8 mouse cellular contexts compared by ENCODE assay signal in genomic region chr12:32378528-32379295, GRCm38 (mm10). TPM values are rescaled to one million over a fixed set of nuclear protein-coding genes. Genes with fewer than 3 reads are reported as not detected.
DNase-seq lines count a peak whose midpoint lies in the region; ATAC-seq and TF ChIP-seq lines count a peak whose summit lies in the region.

Gene Ccdc71l, plus strand, starts transcription at chr12:32378704.

- peak; percentile 40 to 66; a peak in 1 of 4 replicates for TF ChIP-seq POLR2A in MEL (IDR thresholded peaks at IDR 0.05; ENCODE audit: control insufficient read depth in 1 of 2, insufficient read depth in 1 of 2, low read depth in 1 of 2, low read length in 2 of 2, poor library complexity in 1 of 2)

- no peaks in the 10 kb centered on the region for H3K27me3 ChIP-seq in MEL (ENCODE audit: control insufficient read depth in 1 of 2, insufficient read depth in 2 of 2, low read length in 2 of 2)
- no peaks in the 10 kb centered on the region for H3K27me3 ChIP-seq in lung, postnatal 0 days (replicated peaks; ENCODE audit: insufficient read depth, low read length)

- no peak for TF ChIP-seq RAD21 in MEL (IDR thresholded peaks at IDR 0.05; ENCODE audit: low read depth, low read length)

- peaks cover 18% of the 10 kb centered on the region for H3K79me2 ChIP-seq in MEL (ENCODE audit: control insufficient read depth, insufficient read depth, low read length, poor library complexity)

- H3K27ac ChIP-seq in MEL (ENCODE audit: control insufficient read depth, low read depth, low read length) = peak within 1 kb of the TSS; percentile 36
- peak within 1 kb of the TSS; percentile 95 for H3K27ac ChIP-seq in lung, postnatal 0 days (ENCODE audit: low read length)

- DNase-seq in MEL (ENCODE audit: low read depth, low spot score) = peak; percentile 93
- DNase-seq in cerebellum, adult 8-10 months = peak; percentile 74
- peak; percentile 83 for DNase-seq in forelimb bud, embryonic 11.5 days (ENCODE audit: low read depth, low spot score)
- peak; percentile 89 for DNase-seq in layer of hippocampus, adult 9-11 months
- peak; percentile 90 for DNase-seq in lung, postnatal 0 days (ENCODE audit: low spot score)
- DNase-seq in ovary, postnatal 14 days (ENCODE audit: low spot score) = peak; percentile 71
- DNase-seq in thymus, postnatal 14 days = peak; percentile 89

- no peaks in the 10 kb centered on the region for H3K9me3 ChIP-seq in MEL (replicated peaks; ENCODE audit: insufficient read depth, low read length)
- H3K9me3 ChIP-seq in lung, postnatal 0 days (ENCODE audit: low read length) = no peaks in the 10 kb centered on the region

- TF ChIP-seq CTCF in MEL (IDR thresholded peaks at IDR 0.05 in 2 of 3, conservative IDR thresholded peaks at IDR 0.05 in 1 of 3; ENCODE audit: control insufficient read depth in 1 of 3, insufficient read depth in 1 of 3, low read depth in 2 of 3, low read length in 3 of 3, poor library complexity in 1 of 3, severe bottlenecking in 1 of 3) = no peak
- TF ChIP-seq CTCF in lung, postnatal 0 days (IDR thresholded peaks at IDR 0.05) = no peak

- under 1% methylated on average over 72 of the region's 78 CpGs for WGBS in lung, postnatal 0 days

- peak within 1 kb of the TSS; percentile 58 to 91 for H3K4me3 ChIP-seq in MEL (ENCODE audit: control insufficient read depth in 1 of 2, insufficient read depth in 1 of 2, low read depth in 2 of 2, low read length in 2 of 2)
- peak within 1 kb of the TSS; percentile 79 for H3K4me3 ChIP-seq in lung, postnatal 0 days (ENCODE audit: low read depth, low read length)

- peak within 1 kb of the TSS; percentile 69 for H3K4me2 ChIP-seq in lung, postnatal 0 days (replicated peaks; ENCODE audit: low read depth, low read length)

- peaks cover 0 to 9% of the 10 kb centered on the region in 2 experiments; a peak in 3 of 4 replicates for H3K4me1 ChIP-seq in MEL (ENCODE audit: control insufficient read depth in 1 of 2, insufficient read depth in 2 of 2, low read length in 2 of 2)
- H3K4me1 ChIP-seq in lung, postnatal 0 days (ENCODE audit: insufficient read depth, low read depth, low read length) = peaks cover 5% of the 10 kb centered on the region; the same call in 1 of the 2 replicates

- peaks cover 0 to 15% of the 10 kb centered on the region in 2 experiments; a peak in 2 of 4 replicates for H3K36me3 ChIP-seq in MEL (ENCODE audit: control insufficient read depth in 1 of 2, insufficient read depth in 2 of 2, low read length in 2 of 2)
- no peaks in the 10 kb centered on the region for H3K36me3 ChIP-seq in lung, postnatal 0 days (ENCODE audit: insufficient read depth, low read length)

- no peak for TF ChIP-seq EP300 in MEL (IDR thresholded peaks at IDR 0.05; ENCODE audit: low read depth in 1 of 2, low read length in 2 of 2)
- no peak for TF ChIP-seq EP300 in lung, postnatal 0 days (IDR thresholded peaks at IDR 0.05)

- peak; percentile 79 to 86 for ATAC-seq in hematopoietic stem cell, adult 5-6 weeks (replicated peaks in 1 of 2; ENCODE audit: insufficient read depth in 1 of 2, low FRiP score in 2 of 2, low TSS enrichment in 1 of 2, low read depth in 1 of 2, poor library complexity in 2 of 2, severe bottlenecking in 2 of 2)
- peak; percentile 89 for ATAC-seq in lung, postnatal 0 days

- peak within 1 kb of the TSS; percentile 66 for H3K9ac ChIP-seq in MEL (ENCODE audit: control insufficient read depth, low read depth, low read length, poor library complexity, severe bottlenecking)
- peak within 1 kb of the TSS; percentile 82 for H3K9ac ChIP-seq in lung, postnatal 0 days (replicated peaks; ENCODE audit: low read depth)

TF ChIP-seq in MEL, 35 proteins besides CTCF, POLR2A, EP300 and RAD21:
- TF ChIP-seq CHD2 (IDR thresholded peaks at IDR 0.05; ENCODE audit: low read length) (no peak; the same call in 1 of the 2 replicates), ZKSCAN1 (IDR thresholded peaks at IDR 0.05; ENCODE audit: low read depth, low read length) (no peak), ZNF384 (IDR thresholded peaks at IDR 0.05; ENCODE audit: low read depth, low read length) (no peak), JUND (IDR thresholded peaks at IDR 0.05; ENCODE audit: low read depth, low read length) (no peak), SIN3A (IDR thresholded peaks at IDR 0.05; ENCODE audit: low read length) (peak; percentile 50), MYC (IDR thresholded peaks at IDR 0.05; ENCODE audit: low read depth, low read length) (0 out of 2 replicates have a peak, but pooled peaks have one; percentile 3), ZMIZ1 (IDR thresholded peaks at IDR 0.05; ENCODE audit: low read depth, low read length) (0 out of 2 replicates have a peak, but pooled peaks have one; percentile 40), ZC3H11A (IDR thresholded peaks at IDR 0.05; ENCODE audit: low read depth, low read length) (no peak), CHD1 (IDR thresholded peaks at IDR 0.05; ENCODE audit: low read depth, low read length) (no peak), MXI1 (IDR thresholded peaks at IDR 0.05; ENCODE audit: low read depth, low read length) (no peak), MEF2A (IDR thresholded peaks at IDR 0.05; ENCODE audit: extremely low read depth, insufficient replicate concordance, low read depth, low read length, poor library complexity, severe bottlenecking) (no peak), ELF1 (IDR thresholded peaks at IDR 0.05; ENCODE audit: low read depth, low read length) (peak; percentile 54), MYB (IDR thresholded peaks at IDR 0.05; ENCODE audit: low read depth, low read length) (no peak), TCF12 (IDR thresholded peaks at IDR 0.05; ENCODE audit: low read depth, low read length) (0 out of 2 replicates have a peak, but pooled peaks have one; percentile 22), TBP (IDR thresholded peaks at IDR 0.05; ENCODE audit: low read depth, low read length) (no peak; the same call in 1 of the 2 replicates), E2F4 (IDR thresholded peaks at IDR 0.05; ENCODE audit: borderline replicate concordance, low read depth, low read length) (no peak), NELFE (IDR thresholded peaks at IDR 0.05; ENCODE audit: low read depth, low read length) (peak; percentile 44; the same call in 1 of the 2 replicates), MAX (IDR thresholded peaks at IDR 0.05; ENCODE audit: low read length) (peak; percentile 58), MAZ (IDR thresholded peaks at IDR 0.05; ENCODE audit: low read depth, low read length) (0 out of 2 replicates have a peak, but pooled peaks have one; percentile 33), HCFC1 (IDR thresholded peaks at IDR 0.05; ENCODE audit: low read depth, low read length) (peak; percentile 75)

RNA-seq across cellular contexts. Expression of gene Ccdc71l, which starts in this region (rescaled TPM):
- 6.6 and 6.7 TPM in 2 replicates for total RNA-seq in MEL (2012; rRNA removed)
- 1 to 10 TPM in 1 of 2 experiments, not detected in 1; 7.6 TPM for polyA plus RNA-seq in MEL (2012; ENCODE audit: insufficient read depth in 1 of 2, insufficient read length in 2 of 2, low read depth in 1 of 2, low replicate concordance in 2 of 2, missing spikeins in 1 of 2)
- total RNA-seq in hematopoietic stem cell, adult 5-6 weeks (2017) = 16.6 and 21.4 TPM in 2 replicates
- 4.8 and 4.9 TPM in 2 replicates for polyA plus RNA-seq in lung, postnatal 0 days (2015; fragmentation: Nextera tagmentation; extraction: Ambion mirVana)

Comparison
In these comparisons a context has a peak if more than half of its experiments do, and no peak if none do; other contexts are left out.
1. Peak in every context shown above with its lines: DNase-seq, ATAC-seq, H3K4me3 ChIP-seq and H3K27ac ChIP-seq.